Comparison of ENCODE assay signal across 1 mouse cellular context in the genomic region with DNA sequence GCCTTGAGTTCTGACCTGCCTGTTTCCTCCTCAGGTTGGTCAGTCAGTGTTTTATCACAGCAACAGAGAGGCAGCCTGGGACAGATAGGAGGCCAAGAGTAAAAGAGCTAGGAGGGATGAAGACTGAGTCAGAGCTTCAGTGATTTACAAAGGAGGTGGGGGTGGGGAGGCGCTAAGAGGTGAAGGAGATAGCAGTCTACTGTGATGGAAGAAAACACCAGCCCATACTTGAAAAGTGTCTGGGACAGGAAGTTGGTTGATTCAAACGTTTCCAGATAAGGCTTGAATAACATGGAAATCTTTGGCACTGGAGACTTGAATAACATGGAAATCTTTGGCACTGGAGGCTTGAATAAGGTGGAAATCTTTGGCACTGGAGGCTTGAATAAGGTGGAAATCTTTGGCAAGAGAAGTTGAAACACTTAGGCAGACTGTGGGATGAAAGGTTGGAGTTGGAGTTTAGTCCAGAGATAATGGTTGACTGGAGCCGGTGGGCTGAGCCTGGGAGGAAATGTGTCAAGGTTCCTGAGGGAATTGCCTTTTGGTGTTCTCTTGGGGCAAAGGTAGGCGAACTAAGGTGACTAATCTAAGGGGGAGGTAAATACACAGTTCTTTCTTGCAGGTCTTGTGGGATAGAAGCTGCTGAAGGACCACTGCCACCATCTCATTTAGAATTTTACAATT.
TF ChIP-seq lines count a peak whose summit lies in the region.

No protein-coding gene starts in this region.

TF ChIP-seq in MEL, 35 proteins besides CTCF, POLR2A, EP300 and RAD21 (continued from another document):
- TF ChIP-seq RCOR1 (IDR thresholded peaks at IDR 0.05; ENCODE audit: low read depth, low read length) (peak; percentile 80), MAFK (IDR thresholded peaks at IDR 0.05; ENCODE audit: borderline replicate concordance, low read depth, low read length) (no peak), BHLHE40 (IDR thresholded peaks at IDR 0.05; ENCODE audit: borderline replicate concordance, low read depth, low read length) (no peak), ZKSCAN1 (IDR thresholded peaks at IDR 0.05; ENCODE audit: low read depth, low read length) (no peak), TAL1 (IDR thresholded peaks at IDR 0.05; ENCODE audit: low read length) (no peak), GABPA (IDR thresholded peaks at IDR 0.05; ENCODE audit: low read depth, low read length) (no peak), CHD1 (IDR thresholded peaks at IDR 0.05; ENCODE audit: low read depth, low read length) (no peak), TCF12 (IDR thresholded peaks at IDR 0.05; ENCODE audit: low read depth, low read length) (no peak), NELFE (IDR thresholded peaks at IDR 0.05; ENCODE audit: low read depth, low read length) (no peak), TBP (IDR thresholded peaks at IDR 0.05; ENCODE audit: low read depth, low read length) (no peak), ZMIZ1 (IDR thresholded peaks at IDR 0.05; ENCODE audit: low read depth, low read length) (no peak), SIN3A (IDR thresholded peaks at IDR 0.05; ENCODE audit: low read length) (no peak), UBTF (IDR thresholded peaks at IDR 0.05; ENCODE audit: borderline replicate concordance, insufficient read depth, low read depth, low read length) (no peak), ZC3H11A (IDR thresholded peaks at IDR 0.05; ENCODE audit: low read depth, low read length) (no peak), SMC3 (IDR thresholded peaks at IDR 0.05; ENCODE audit: low read depth, low read length) (no peak), HCFC1 (IDR thresholded peaks at IDR 0.05; ENCODE audit: low read depth, low read length) (no peak), MEF2A (IDR thresholded peaks at IDR 0.05; ENCODE audit: extremely low read depth, insufficient replicate concordance, low read depth, low read length, poor library complexity, severe bottlenecking) (no peak), NRF1 (IDR thresholded peaks at IDR 0.05; ENCODE audit: insufficient read depth, low read depth, low read length, poor library complexity, severe bottlenecking) (no peak), MYB (IDR thresholded peaks at IDR 0.05; ENCODE audit: low read depth, low read length) (no peak), GATA1 (IDR thresholded peaks at IDR 0.05; ENCODE audit: low read depth, low read length) (peak; percentile 55), ETS1 (IDR thresholded peaks at IDR 0.05; ENCODE audit: low read depth, low read length) (0 out of 2 replicates have a peak, but pooled peaks have one; percentile 18), CHD2 (IDR thresholded peaks at IDR 0.05; ENCODE audit: low read length) (no peak), MAX (IDR thresholded peaks at IDR 0.05; ENCODE audit: low read length) (no peak)
TF ChIP-seq in MEL: peak in this region for 3.
